Mouse (Mus musculus): Measurements from ENCODE around the gene Arhgap22.

Gene Arhgap22

GRCm38 (mm10) chr14:33287920-33288319 is 74.1 kb downstream of the Arhgap22 start:
- DNase-seq: no peak

GRCm38 (mm10) chr14:33290038-33290437 is 76.2 kb downstream of the Arhgap22 start:
- no peak for DNase-seq

- DNase-seq: no peak
Observed at GRCm38 (mm10) chr14:33294488-33294887, 80.7 kb downstream of the Arhgap22 start.

GRCm38 (mm10) chr14:33296698-33297341 is 83.0 kb downstream of the Arhgap22 start:
- DNase-seq: no peak

- no peak for DNase-seq
Observed at GRCm38 (mm10) chr14:33300591-33300990, 86.8 kb downstream of the Arhgap22 start.

- DNase-seq: peak in 1 of 2 experiments; percentile 81
Observed at GRCm38 (mm10) chr14:33303348-33303819, 89.6 kb downstream of the Arhgap22 start.

GRCm38 (mm10) chr14:33305645-33306281 is 91.9 kb downstream of the Arhgap22 start:
- no peak for DNase-seq

GRCm38 (mm10) chr14:33310719-33311118 is 96.9 kb downstream of the Arhgap22 start:
- peak in 1 of 2 experiments; percentile 55 for DNase-seq

GRCm38 (mm10) chr14:33312309-33312708 is 98.5 kb downstream of the Arhgap22 start:
- DNase-seq: no peak

- peak; percentile 61 to 77 for DNase-seq
Observed at GRCm38 (mm10) chr14:33313624-33314023, 99.8 kb downstream of the Arhgap22 start.

- DNase-seq: no peak
Observed at GRCm38 (mm10) chr14:33314160-33314559, 100.3 kb downstream of the Arhgap22 start.

GRCm38 (mm10) chr14:33315111-33315510 is 101.3 kb downstream of the Arhgap22 start:
- no peak for DNase-seq

GRCm38 (mm10) chr14:33315771-33316170 is 101.9 kb downstream of the Arhgap22 start:
- DNase-seq: no peak

- DNase-seq: peak in 1 of 2 experiments; percentile 55
Observed at GRCm38 (mm10) chr14:33317946-33318345, 104.1 kb downstream of the Arhgap22 start.

GRCm38 (mm10) chr14:33319541-33320521 is 106.0 kb downstream of the Arhgap22 start:
- DNase-seq: peak; percentile 81 to 85

- DNase-seq: no peak
Observed at GRCm38 (mm10) chr14:33320856-33321255, 107.0 kb downstream of the Arhgap22 start.

- peak; percentile 53 to 82 for DNase-seq
Observed at GRCm38 (mm10) chr14:33322661-33323088, 108.8 kb downstream of the Arhgap22 start.

- DNase-seq: peak in 1 of 2 experiments; percentile 35
Observed at GRCm38 (mm10) chr14:33324556-33324955, 110.7 kb downstream of the Arhgap22 start.

GRCm38 (mm10) chr14:33328369-33328768 is 114.5 kb downstream of the Arhgap22 start:
- DNase-seq: no peak

GRCm38 (mm10) chr14:33329297-33329805 is 115.5 kb downstream of the Arhgap22 start:
- peak in 1 of 2 experiments; percentile 14 for DNase-seq

GRCm38 (mm10) chr14:33330986-33331385 is 117.2 kb downstream of the Arhgap22 start:
- DNase-seq: no peak

GRCm38 (mm10) chr14:33331627-33332026 is 117.8 kb downstream of the Arhgap22 start:
- peak in 1 of 2 experiments; percentile 12 for DNase-seq

- DNase-seq: peak in 1 of 2 experiments; percentile 15
Observed at GRCm38 (mm10) chr14:33333833-33334232, 120.0 kb downstream of the Arhgap22 start.

Measured in lung, postnatal 4 days (tissue).